Mouse (Mus musculus) urinary bladder, postnatal 14 days (tissue): ENCODE results near the gene Trmu.
A peak's percentile ranks its signal among the peaks of the same experiment; 100 is the strongest.
"Not testable (repeated sequence)": the region's sequence is repeated elsewhere in the genome, so short reads cannot be mapped to it uniquely, and the experiment has no call there.

Source experiments
- DNase-seq: peaks from one replicate; pipeline ENCODE4 v3.0.0; 2021; ENCODE audit warnings: low spot score

Gene Trmu

DNA sequence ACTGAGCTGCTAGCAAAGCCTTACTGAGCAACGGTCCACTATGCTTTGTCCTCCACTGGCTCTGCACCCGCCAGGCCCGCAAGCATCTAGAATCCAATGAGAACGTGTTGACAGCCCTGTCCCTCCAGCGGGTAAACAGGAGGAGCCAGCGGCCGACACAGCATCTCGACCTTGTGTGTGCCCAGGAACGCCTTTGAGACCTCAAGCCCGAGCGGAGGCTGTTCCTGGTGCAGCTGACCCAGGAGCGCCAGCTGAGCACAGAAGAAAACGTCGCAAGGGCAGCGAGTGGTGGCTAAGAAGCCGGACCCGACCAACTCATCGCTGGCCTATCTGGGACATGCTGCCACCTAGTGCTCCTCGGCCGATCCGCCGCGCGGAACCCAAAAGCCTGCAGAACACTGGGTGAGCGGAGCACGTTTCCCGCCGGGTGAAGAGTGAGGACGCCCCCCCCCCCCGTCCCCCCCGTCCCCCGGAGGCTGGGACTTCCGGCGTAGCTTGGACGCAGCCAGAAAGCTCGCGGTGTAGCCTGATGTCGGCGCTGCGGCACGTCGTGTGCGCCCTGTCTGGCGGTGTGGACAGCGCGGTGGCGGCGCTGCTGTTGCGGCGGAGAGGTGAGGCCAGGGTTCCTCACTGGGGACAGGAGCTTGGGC is at the start of gene Trmu:
Gene Trmu (plus strand): TSS at position 465 of the 650 bp plus-strand sequence.
- DNase-seq, result peak; percentile 90

DNA sequence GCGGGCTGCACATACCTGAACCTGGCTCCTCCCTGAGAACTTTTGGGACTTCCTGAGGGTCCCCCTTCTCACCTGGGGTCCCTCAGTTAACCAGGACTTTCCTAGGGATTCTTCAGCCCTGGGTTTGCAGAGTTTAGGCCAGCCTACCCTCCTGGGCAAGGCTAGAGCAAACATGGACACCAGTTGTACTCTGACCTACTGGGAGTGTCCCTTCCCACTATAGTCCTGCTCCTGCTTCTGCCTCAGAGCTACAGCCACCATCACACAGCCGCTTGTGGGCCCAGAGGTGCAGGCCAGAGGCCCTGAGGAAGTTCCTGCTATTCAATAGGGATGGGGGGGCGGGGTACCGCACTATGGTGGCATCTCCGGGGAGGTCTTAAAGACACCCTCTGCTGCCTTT is 49.6 kb upstream of the Trmu start:
- DNase-seq, result no peak

DNA sequence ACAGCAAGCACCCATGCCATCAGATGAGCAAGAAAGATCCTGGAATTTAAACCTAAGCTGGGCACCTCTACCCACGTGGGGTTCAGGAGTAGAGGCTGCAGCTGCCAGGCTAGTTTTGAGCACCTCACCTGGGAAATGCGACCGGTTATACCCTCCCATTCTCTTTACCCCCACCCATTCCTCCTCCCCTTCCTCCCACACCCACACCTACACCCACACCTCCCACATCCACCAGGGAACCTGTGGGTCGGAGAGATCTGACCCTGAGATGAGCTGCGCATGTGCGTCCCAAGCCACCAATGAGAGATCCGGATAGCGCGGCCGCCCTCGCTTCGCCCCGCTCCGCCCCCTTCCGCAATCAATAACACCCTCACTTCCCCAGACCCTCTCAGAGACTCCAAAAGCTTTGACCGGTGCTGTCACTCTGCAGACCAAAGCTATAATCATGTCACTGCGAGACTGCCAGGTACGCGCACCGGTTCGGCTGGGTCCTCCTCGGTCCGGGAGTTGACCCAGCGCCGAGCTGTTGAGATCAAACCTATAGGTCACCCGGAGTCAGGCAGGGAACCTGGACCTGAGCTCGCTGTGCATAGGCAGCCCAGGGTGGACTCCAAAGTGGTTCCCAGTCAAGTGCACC is 47.0 kb upstream of the Trmu start, which contains the start of gene Ttc38:
Gene Ttc38 (plus strand): TSS at position 353 of the 637 bp plus-strand sequence.
- peak; percentile 88 for DNase-seq

DNA sequence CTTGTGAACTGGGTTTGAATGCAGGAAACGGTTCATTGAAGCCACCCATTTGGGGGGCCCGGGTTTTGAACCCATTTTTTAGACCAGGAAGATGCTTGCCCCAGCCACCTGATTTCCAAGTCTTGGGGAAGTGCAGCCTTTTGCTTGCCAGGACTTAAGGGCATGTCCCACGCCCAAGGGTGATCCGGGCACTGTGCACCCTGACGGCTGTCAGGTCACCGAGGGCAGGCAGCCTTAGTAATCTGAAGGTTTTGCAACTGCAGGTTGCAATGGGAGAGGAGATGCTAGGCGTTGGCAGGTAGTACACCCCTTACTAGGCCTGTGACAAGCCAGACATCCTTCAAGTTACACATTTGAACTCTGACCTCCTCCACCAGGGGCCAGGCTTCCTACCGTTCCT is 46.5 kb upstream of the Trmu start:
- DNase-seq, result no peak

DNA sequence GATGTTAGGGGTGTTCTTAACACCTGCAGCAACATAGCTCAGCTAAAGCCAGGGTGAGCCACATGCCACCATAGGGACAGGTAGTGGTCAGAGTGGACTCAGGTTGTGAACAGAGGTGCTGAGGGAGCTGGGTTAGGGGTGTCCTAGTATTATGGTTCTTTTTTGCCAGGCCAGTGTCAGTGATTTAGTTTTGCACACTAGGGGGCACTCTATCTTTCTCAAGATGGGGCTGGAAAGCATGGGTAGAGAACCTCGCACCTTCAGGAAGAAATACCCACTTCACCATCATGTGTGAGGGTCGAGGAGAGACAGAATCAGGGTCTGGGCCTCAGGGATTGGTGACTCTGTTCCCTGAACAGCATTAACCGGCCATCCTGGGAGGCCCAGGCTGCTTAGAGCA is 43.8 kb upstream of the Trmu start:
- no peak for DNase-seq

DNA sequence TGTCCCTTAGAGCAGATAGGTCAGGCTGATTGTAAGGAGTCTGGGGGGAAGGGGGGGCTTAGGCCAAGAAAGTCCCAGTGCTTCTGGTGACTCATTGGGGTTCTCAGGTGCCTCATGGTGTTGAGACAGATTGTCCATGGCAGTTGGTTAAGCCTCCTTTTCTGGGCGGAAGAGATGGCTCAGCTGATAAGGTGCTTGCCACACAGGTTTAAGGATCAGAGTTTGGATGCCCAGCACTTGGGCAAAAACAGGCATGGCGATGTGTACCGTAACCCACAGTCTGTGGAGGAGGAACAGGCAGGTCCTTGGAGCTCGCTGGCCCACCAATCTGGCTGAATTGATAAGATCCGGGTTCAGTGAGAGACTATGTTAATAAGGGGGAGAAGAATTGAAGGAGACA is 42.2 kb upstream of the Trmu start:
- DNase-seq, result peak; percentile 78

DNA sequence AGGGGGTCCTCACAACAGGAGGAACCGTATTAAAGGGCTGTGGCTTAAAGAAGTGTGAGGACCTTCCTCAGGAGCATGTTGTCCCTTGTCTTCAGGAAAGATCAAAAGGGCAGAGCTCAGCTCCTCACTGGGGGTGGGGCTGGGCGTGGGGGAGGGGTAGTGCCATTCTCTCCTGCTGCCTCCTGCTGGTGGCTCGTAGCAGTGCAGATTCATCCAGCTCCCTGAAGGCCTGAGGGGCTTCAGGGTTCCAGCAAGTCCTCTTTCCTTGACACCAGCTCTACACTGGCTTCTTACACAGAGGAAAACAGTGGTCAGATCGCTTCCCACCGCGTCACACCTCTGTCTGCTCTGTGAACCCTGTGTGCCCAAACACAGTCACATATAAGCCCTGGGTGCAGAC is 38.1 kb upstream of the Trmu start:
- no peak for DNase-seq

DNA sequence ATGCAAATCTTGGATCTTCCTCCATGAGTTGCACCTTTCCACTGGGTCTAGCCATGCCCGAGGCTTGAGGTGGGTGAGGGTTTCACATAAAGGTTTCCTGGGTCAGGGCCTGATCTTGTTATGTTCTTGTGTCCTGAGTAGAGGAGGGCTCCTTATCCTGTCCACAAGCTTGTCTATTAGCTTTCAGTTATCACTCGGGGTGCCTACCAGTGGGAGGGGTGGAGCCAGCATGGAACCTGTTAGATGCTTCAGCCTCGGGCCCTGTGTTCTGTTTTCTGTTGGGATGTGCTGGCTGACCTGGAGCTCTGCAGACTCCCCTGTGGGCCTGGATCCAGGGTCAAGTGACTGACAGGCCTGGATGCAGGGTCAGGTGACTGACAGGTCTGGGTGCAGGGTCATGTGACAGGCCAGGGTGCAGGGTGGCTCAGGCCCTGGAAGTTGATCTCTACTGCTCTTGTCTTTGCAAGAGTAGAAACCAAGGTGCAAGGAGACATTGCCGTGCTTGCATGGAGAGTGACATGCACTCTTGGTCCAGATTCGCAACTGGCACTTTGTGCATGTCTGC is 37.2 kb upstream of the Trmu start:
- DNase-seq, result no peak

DNA sequence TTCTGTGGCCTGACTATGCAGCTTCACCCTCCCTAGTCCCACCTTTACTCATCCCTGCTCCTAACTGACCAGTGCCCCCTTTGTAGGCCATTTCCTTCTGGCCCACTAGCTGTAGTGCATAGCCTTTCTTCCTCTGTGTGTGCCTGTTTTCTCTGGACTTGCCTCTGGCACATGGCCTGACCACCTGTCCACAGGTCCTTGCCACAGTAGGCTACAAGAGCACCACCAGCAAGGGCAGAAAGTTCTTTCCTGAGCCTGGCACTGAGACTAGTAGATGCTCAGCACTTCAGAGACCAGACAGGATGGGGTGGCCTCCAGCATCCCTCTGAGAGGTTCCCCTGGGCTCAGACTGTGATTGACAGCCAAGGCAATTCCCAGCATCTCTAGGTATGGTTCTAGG is 34.0 kb upstream of the Trmu start:
- DNase-seq, result no peak

DNA sequence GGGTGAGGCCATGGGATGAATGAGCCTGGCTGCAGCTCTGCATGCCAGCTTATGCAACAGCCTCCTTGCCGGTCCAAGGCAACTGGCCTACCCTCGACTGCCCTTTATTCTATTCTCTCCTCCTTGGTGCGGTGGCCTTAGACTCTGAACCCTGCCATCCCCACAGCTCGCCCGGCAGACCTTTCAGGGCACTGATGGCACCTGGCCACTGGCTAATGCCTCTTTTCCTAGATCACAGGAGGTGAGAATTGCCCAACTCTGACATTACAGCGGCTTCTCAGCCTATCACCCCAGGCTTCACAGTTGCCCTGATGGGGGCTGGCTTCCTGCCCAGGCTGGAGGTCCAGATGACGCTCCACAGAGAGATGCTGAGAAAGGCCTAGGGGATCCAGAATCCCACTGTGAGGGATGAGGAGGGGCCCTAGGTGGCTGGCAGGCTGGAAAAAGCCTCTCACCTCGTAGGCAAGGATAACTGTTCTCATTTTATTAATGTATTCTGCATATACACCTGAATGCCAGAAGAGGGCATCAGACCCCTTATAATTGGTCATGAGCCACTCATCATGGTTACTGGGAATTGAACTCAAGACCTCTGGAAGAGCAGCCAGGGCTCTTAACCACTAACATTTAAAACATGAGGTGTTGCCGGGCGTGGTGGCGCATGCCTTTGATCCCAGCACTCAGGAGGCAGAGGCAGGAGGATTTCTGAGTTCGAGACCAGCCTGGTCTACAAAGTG is 27.3 kb upstream of the Trmu start:
- DNase-seq, result no peak

DNA sequence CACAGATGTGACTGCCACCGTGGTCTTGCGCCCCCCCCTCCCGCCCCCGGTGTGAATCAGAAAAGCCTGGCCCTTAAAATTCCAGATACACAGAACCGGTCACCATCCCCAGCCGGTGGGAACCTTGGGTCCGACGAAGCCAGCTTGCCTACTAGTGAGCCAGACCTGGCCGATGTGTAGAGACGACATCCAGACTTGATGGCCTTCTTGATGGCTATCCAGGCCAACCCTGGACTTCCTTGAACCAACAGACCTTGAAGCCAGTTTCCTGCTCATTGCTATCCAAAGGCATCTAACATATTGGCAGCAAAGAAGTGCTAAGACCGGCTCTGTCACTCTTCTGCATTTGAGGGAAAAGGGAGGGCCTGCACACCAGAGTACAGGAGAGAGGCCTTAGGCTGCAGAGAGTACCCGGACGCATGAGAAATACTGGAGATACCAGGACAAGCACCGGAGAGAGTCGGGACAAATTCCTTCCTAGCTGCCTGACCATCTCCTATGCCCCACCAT is 20.1 kb upstream of the Trmu start:
- DNase-seq, result no peak

DNA sequence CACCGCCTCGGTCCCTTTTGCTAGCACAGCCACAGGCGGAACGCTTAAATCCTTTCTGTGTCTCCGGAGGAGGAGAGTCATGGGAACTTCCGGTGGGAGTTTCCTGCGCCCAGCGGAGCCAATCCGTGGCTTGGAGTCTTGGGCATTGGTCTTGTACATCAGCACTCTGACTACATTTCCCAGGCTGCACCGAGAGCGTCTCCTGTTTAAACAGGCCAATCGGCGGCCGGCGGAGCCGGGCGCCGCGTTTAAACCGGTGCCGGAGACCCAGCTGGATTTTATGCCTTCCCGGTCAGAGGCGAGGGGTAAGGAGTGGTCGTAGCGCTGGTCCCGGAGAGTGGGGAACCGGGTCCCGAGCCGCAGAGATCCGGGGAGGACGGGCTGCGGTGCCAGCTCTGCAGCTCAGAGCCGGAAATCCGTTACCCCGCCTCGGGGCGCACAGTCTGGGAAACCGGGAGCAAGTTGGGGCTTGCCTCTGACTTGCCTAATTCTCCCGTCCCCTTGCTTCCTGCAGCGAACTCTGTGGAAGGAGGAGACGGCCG is 19.6 kb upstream of the Trmu start, which contains the start of gene Gtse1:
Gene Gtse1 (plus strand): TSS at position 256 of the 542 bp plus-strand sequence.
- DNase-seq, result peak; percentile 94

DNA sequence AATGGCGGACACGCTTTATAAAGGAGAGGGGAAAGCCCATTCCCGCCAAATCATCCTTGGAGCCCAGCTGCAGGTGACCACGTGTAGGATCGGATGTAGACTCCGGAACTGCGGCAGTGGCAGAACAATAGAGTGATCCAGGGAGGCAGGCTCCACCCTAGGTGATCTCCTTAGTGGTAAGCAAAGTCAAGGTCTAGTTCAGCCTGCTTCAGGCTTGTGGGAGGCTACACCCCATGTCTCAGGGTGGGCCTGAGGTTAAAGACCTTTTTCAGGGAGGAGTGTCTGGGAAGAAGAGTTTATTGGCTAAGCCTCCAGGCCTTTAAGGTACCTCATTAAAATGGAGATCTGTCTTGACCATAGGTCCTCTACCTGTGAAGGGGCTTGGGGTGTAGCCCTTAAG is 13.2 kb upstream of the Trmu start:
- DNase-seq, result not testable (repeated sequence)

DNA sequence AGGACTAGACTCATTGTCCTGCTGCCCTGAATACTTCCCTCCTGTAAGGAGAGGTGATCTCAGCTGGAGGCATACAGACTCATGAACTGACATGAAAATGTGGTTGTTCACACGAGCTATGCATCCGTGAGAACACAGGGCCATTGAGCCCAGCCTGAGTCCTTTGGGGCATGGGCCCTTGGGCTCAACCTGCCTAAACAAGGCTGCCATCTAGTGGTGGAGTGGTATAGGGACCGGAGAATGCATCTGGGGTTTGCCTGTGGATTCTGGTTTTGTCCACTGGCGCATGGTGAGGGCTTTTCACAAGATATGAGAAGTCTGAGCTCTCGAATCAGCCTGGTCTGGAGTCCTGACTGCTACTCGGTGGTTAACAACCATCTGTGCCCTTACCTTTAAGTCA is 11.4 kb upstream of the Trmu start:
- peak; percentile 79 for DNase-seq

DNA sequence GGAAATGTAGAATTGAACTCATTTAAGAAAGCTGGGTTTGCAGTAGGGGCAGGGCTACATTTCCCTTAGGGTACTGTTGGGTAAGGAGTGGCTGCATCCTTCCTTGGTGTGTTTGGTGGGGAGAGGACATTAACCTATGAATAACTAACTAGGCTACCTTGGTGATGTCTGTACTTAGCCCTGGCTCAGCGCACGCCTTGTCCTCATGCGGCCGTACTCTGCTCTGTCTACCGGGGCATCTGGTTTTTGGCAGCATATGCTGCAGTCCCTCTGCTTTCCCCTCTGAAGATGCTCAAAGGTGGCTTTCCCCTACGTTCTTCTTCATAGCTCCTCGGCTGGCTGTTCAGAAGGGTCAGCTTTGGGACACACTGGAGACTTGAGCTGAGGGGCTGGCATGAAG is 1.8 kb upstream of the Trmu start:
- no peak for DNase-seq

DNA sequence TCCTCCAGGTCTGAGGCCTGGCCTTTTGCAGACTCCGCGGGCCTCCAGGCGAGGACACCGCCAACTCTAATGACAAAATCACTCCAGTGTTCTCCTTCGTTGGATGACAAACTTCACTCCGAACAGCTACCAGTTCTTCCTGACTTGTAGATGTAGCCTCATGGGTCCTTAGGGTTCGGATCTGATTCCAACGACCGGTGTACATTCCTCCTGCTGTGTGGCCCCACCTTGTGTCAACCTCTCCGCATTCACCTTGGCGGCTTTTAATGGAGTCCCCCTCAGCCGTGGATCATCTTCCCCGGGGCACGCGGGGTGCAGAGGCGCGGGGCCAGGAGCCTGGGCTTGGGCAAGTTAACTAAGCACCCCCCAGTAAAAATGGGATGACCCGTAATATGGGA is 385 bp downstream of the Trmu start:
- DNase-seq, result peak; percentile 15

DNA sequence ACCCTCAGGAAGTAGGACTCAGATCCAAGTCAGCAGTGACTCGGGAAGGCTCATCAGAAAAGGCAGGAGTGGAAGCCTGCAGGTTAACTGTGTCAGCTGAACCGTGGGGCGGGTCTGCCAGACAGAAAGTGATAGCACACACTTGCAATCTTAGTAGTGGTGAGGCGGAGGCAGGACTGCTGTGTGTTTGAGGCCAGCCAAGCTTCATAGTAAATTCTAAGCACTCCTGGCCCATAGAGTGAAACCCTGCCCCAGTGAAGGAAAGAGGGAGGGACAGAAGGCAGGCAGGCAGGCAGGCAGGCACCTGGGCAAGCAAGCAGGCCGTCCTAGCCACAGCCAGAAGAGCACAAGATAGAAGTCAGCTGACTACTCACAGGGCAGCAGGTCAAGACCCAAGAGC is 6.5 kb downstream of the Trmu start:
- DNase-seq, result no peak

DNA sequence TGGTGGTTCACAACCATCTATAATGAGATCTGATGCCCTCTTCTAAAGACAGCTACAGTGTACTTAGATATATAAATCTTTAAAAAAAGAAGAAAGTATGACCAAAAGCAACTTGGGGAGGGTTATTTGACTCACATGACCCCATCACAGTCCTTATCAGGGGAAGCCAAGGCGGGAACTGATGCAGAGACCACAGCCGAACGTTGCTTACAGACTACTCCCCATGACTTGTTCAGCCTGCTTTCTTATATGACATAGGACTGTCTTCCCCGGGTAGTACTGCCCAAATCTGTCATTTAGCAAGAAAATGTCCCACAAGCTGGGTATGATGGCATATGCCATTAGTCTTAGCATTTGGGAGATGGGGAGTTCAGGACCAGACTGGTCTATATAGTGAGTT is 10.1 kb downstream of the Trmu start:
- DNase-seq, result no peak

DNA sequence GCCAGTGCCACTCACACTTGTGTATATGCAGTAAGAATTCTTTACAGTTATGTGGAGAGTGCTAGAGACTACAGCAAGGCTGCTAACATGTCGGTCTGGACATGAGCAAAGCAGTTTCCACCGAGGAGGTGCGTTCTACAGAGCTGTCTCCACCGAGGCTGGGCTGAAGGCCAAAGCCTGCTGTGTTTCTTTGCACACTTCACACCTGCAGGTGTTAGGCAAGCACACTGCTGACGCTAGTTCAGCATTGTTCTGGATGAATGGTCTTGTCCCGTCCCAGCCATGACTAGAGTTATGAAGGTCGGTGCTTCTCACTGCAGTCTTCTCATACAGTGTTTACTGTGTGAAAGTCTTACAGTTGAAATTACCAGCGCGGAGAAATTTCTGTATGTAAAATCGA is 12.9 kb downstream of the Trmu start:
- DNase-seq, result no peak

DNA sequence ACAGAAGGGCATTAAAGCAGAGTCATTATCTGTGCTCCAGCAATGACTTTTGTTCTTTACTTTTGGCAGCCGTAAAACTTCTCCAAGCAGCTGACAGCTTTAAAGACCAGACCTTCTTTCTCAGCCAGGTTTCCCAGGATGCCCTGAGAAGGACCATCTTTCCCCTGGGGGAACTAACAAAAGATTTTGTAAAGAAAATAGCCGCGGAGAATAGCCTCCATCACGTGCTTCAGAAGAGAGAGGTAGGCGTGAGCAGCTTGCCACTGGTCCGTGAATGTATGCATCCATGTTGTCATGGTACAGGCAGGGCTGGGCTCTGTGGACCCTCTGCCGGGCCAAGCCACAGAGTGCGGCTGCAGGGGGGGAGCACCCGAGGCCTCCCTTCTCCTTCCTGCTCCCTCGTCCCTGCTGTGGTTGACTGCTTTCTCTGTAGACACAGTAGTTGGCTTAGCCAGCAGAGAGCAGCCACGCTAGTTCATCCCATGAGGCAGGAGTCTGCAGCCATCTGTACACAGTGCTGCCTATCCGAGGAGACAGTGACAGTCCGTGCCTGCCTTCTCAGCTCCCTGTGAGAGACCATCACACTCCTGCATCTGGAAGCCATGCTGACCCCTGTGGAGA is 13.5 kb downstream of the Trmu start:
- no peak for DNase-seq

DNA sequence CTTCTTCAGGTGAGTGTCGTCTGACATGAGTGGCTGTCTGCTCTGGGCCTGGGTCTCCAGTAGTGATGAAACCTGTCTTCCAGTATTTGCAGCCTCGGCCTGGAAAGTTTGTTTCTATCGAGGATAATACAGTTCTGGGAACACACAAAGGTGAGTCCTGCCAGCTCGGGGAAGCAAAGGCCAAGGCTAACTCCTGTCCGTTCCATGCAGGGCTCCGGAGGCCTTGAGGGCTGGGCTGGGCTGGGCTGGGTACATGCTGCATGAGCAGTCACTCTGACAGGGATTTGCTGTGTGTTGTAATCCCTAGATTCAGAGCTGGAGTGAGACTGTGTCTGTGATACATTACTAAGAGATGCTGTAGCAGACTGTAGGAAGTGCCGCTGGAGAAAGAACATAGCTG is 14.8 kb downstream of the Trmu start:
- DNase-seq, result no peak

DNA sequence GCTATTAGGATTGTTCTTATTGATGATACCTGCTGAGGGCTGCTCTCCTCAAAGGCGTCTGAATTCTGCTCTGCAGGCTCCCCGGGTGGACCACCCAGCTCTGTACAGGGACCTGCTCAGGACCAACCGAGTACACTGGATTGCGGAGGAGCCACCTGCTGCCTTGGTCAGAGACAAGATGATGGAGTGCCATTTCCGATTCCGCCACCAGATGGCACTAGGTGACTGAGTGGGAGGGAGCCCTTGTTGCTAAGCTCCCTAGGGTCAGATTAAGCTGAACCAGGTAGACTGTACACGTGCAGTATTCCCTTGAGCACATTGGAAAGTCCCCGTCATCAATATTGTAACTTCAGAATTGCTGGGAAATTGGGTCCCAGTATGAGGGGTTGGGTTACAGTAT is 17.2 kb downstream of the Trmu start:
- peak; percentile 85 for DNase-seq
